ENCODE assay signal across 17 mouse cellular contexts in genomic region chr19:58143853-58144454, GRCm38 (mm10).
DNase-seq lines count a peak whose midpoint lies in the region; ATAC-seq and TF ChIP-seq lines count a peak whose summit lies in the region.
"Had no signal": no experiment of that assay in that cellular context is flagged by ENCODE, and none has a peak within 500 bp of the region (broad histone marks: within the 10 kb centered on the region; RNA-seq: fewer than 3 reads in every experiment).

No protein-coding gene starts in this region.

- no peaks in the 10 kb centered on the region for H3K36me3 ChIP-seq in thymus, adult 2 months (ENCODE audit: control insufficient read depth, insufficient read depth, low read length)
- H3K36me3 ChIP-seq: embryonic facial prominence, embryonic 13.5 days; forebrain, embryonic 10.5 days; liver, embryonic 13.5 days; midbrain, embryonic 12.5 days; stomach, embryonic 15.5 days had no signal

- no peak for TF ChIP-seq CTCF in thymus, adult 2 months (IDR thresholded peaks at IDR 0.05; ENCODE audit: borderline replicate concordance, control insufficient read depth, extremely low read depth, insufficient read depth, low read length, poor library complexity)

- WGBS in thymus, adult 2 months, result 36% methylated on average over 7 of the region's 7 CpGs

- no peak overlapping the region for H3K4me3 ChIP-seq in thymus, adult 2 months (ENCODE audit: control insufficient read depth, insufficient read depth, low read length)
- H3K4me3 ChIP-seq: embryonic facial prominence, embryonic 13.5 days; forebrain, embryonic 10.5 days; liver, embryonic 13.5 days; midbrain, embryonic 12.5 days; stomach, embryonic 15.5 days had no signal

- H3K27ac ChIP-seq in thymus, adult 2 months (ENCODE audit: control insufficient read depth, insufficient read depth, low read length), result peak overlapping the region; percentile 82
- H3K27ac ChIP-seq: embryonic facial prominence, embryonic 13.5 days; forebrain, embryonic 10.5 days; liver, embryonic 13.5 days; midbrain, embryonic 12.5 days; stomach, embryonic 15.5 days had no signal

- no peaks in the 10 kb centered on the region for H3K27me3 ChIP-seq in thymus, adult 2 months (ENCODE audit: control insufficient read depth, insufficient read depth, low read length)
- H3K27me3 ChIP-seq: embryonic facial prominence, embryonic 13.5 days; liver, embryonic 13.5 days; midbrain, embryonic 12.5 days; stomach, embryonic 15.5 days had no signal

- peak; percentile 95 for ATAC-seq in CD4-positive, CD25-positive, alpha-beta regulatory T cell, adult 4 months
- no peak for ATAC-seq in frontal cortex, adult (ENCODE audit: low TSS enrichment)
- ATAC-seq: hindbrain, embryonic 16.5 days had no signal

- H3K4me1 ChIP-seq in thymus, adult 2 months (replicated peaks; ENCODE audit: control insufficient read depth, insufficient read depth, low read length), result peaks cover 7% of the 10 kb centered on the region
- H3K4me1 ChIP-seq: liver, embryonic 13.5 days; stomach, embryonic 15.5 days had no signal

- DNase-seq in 416B (ENCODE audit: low read depth), result peak; percentile 53
- DNase-seq in induced T-regulatory cell, adult 2 months (ENCODE audit: low read depth), result peak; percentile 67
- peak; percentile 24 for DNase-seq in thymus, adult 2 months
- DNase-seq in right cerebral cortex, adult 2 months (ENCODE audit: low spot score in 2 of 2), result no peak
- DNase-seq in right cerebral cortex, postnatal 4 days, result no peak
- DNase-seq: heart, adult 11 months; kidney, adult 9 months; layer of hippocampus, postnatal 36 days; liver, embryonic 13.5 days; lung, postnatal 14 days had no signal

- no peak for TF ChIP-seq POLR2A in thymus, adult 2 months (IDR thresholded peaks at IDR 0.05; ENCODE audit: control insufficient read depth, extremely low read depth, insufficient read depth, low read length, poor library complexity)

Comparison
In these comparisons a context has a peak if more than half of its experiments do, and no peak if none do; other contexts are left out.
1. DNase-seq: peak in 416B (single experiment), induced T-regulatory cell, adult 2 months (single experiment) and thymus, adult 2 months (single experiment); none in right cerebral cortex, adult 2 months (0 of 2) and right cerebral cortex, postnatal 4 days (single experiment).